Mouse (Mus musculus) forebrain, embryonic 11.5 days (tissue): ENCODE data around the gene Gsdma. TPM values are rescaled to one million over a fixed set of nuclear protein-coding genes. Genes with fewer than 3 reads are reported as not detected.
"Not testable (repeated sequence)": the region's sequence is repeated elsewhere in the genome, so short reads cannot be mapped to it uniquely, and the experiment has no call there.

ENCODE experiments used
- ATAC-seq: fragments of 200-750 bp; cut with Nextera tagmentation; replicated peaks from 2 replicates; pipeline ENCODE4 v1.8.0; 2017; ENCODE audit warnings: moderate TSS enrichment; ENCODE audit not compliant: low FRiP score
- DNase-seq: peaks from one replicate; pipeline ENCODE4 v3.0.0-alpha.2; 2017; ENCODE audit warnings: low spot score
- H3K27ac ChIP-seq: fragments of 300-500 bp; sonication (generic); 2 replicates; pipeline ENCODE4 v1.5.1; 2014; ENCODE audit warnings: low read depth, low read length
- H3K27me3 ChIP-seq: fragments of 300-500 bp; sonication (generic); 2 replicates; pipeline ENCODE4 v1.6.1; 2014; ENCODE audit warnings: mild to moderate bottlenecking, low read length, mixed read lengths; ENCODE audit not compliant: control insufficient read depth, insufficient read depth
- H3K36me3 ChIP-seq: fragments of 300-500 bp; sonication (generic); 2 replicates; pipeline ENCODE4 v1.6.1; 2014; ENCODE audit warnings: mild to moderate bottlenecking, low read length, moderate library complexity, mixed read lengths; ENCODE audit not compliant: control insufficient read depth, insufficient read depth
- H3K4me1 ChIP-seq: fragments of 300-500 bp; sonication (generic); replicated peaks from 2 replicates; pipeline ENCODE4 v1.6.1; 2014; ENCODE audit warnings: low read length, mixed read lengths; ENCODE audit not compliant: control insufficient read depth, insufficient read depth
- H3K4me2 ChIP-seq: fragments of 300-500 bp; sonication (generic); 2 replicates; pipeline ENCODE4 v1.6.1; 2014; ENCODE audit warnings: low read depth, mild to moderate bottlenecking, low read length, moderate library complexity, mixed read lengths; ENCODE audit not compliant: severe bottlenecking
- H3K4me3 ChIP-seq: fragments of 300-500 bp; sonication (generic); 2 replicates; pipeline ENCODE4 v1.5.1; 2014; ENCODE audit warnings: low read depth, low read length
- H3K9ac ChIP-seq: fragments of 300-500 bp; sonication (generic); 2 replicates; pipeline ENCODE4 v1.6.1; 2014; ENCODE audit warnings: low read length
- H3K9me3 ChIP-seq: fragments of 300-500 bp; sonication (generic); 2 replicates; pipeline ENCODE4 v1.6.1; 2016; ENCODE audit warnings: low read length, mixed read lengths; ENCODE audit not compliant: control insufficient read depth
- WGBS: fragments of 180-500 bp; shearing (Covaris S2); extraction: QIAGEN DNeasy Blood & Tissue Kit; methylation state at CpG from one replicate; pipeline ENCODE4 v1.1.7; 2014; 5-methylcytosine and 5-hydroxymethylcytosine counted together
- polyA plus RNA-seq: library from polyadenylated mRNA; unstranded; fragments of >200 nt; fragmentation: Nextera tagmentation; extraction: Ambion mirVana; gene quantifications from 2 replicates; pipeline ENCODE4 v1.2.1, GENCODE M21; 2014

The Gsdma gene
- polyA plus RNA-seq, result not detected in 2 replicates

DNA sequence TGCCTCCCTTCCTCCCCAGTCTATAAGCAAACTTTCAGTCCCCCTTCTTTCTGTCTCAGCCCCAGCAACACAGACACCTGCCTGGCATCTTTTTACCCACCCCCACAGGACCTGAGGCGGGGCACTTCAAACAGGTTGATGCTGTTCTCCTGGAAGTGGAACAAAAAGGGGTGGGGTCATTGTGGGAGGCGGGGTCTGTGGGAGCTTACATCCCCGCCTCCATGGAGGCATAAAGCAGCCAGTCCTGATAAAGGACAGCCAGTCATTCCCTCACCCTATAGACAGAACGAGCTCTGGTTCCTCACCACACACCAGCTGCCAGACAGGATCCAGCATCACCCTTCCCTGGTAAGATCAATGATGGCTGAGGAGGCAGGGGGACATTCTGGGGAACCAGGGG, at the start of gene Gsdma:
Gene Gsdma, plus strand, starts transcription at position 261 of the 400 bp plus-strand sequence.
- H3K4me3 ChIP-seq, result no peak within 1 kb of the TSS
- H3K27me3 ChIP-seq, result no peaks in the 10 kb centered on the region
- no peaks in the 10 kb centered on the region for H3K36me3 ChIP-seq
- WGBS, result 18% methylated on average over 4 of the region's 4 CpGs
- H3K4me2 ChIP-seq, result no peak within 1 kb of the TSS
- no peak for ATAC-seq
- no peaks in the 10 kb centered on the region for H3K4me1 ChIP-seq
- H3K27ac ChIP-seq, result no peak within 1 kb of the TSS
- no peak for DNase-seq
- no peaks in the 10 kb centered on the region for H3K9me3 ChIP-seq
- H3K9ac ChIP-seq, result no peak within 1 kb of the TSS

- H3K27ac ChIP-seq, result no peak overlapping the region
- no peak overlapping the region for H3K4me2 ChIP-seq
- DNase-seq (no peak), ATAC-seq (no peak)
- H3K36me3 ChIP-seq, result no peaks in the 10 kb centered on the region
- H3K27me3 ChIP-seq, result no peaks in the 10 kb centered on the region
- H3K9me3 ChIP-seq, result no peaks in the 10 kb centered on the region
- H3K9ac ChIP-seq, result no peak overlapping the region
- H3K4me3 ChIP-seq, result no peak overlapping the region
- 95% methylated on average over 13 of the region's 13 CpGs for WGBS
- H3K4me1 ChIP-seq, result no peaks in the 10 kb centered on the region
Measured at GRCm38 (mm10) chr11:98620791-98621190, 43.4 kb upstream of the Gsdma start.

GRCm38 (mm10) chr11:98623981-98624380, 40.2 kb upstream of the Gsdma start:
- not testable (repeated sequence) for DNase-seq, H3K27ac ChIP-seq, H3K9ac ChIP-seq, H3K36me3 ChIP-seq, H3K4me1 ChIP-seq, H3K4me3 ChIP-seq, H3K4me2 ChIP-seq, ATAC-seq, H3K9me3 ChIP-seq, H3K27me3 ChIP-seq
- WGBS, result 82% methylated on average over 6 of the region's 6 CpGs

DNA sequence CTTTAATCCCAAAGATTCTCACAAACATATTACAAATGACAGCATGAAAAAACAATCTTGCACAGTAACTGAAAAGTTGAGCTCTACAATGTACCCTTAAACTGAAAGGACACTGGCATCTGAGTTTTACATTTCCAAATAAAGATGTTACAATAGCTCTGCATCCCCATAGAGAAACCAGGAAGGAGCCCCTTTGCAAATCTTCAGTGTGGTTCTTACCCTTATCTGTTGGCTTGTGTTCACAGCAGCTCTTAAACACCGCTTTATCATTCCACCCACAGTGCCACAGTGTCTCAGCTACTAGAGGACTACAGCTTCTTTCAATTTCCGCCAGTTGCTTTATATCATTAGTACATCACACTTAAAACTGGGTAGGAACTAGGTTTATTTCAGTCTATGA, 39.8 kb upstream of the Gsdma start:
- H3K4me1 ChIP-seq, H3K27ac ChIP-seq, H3K27me3 ChIP-seq, H3K4me3 ChIP-seq, DNase-seq, ATAC-seq, H3K9me3 ChIP-seq, H3K9ac ChIP-seq, H3K4me2 ChIP-seq, H3K36me3 ChIP-seq: not testable (repeated sequence)
- WGBS, result 83% methylated on average over 2 of the region's 2 CpGs

DNA sequence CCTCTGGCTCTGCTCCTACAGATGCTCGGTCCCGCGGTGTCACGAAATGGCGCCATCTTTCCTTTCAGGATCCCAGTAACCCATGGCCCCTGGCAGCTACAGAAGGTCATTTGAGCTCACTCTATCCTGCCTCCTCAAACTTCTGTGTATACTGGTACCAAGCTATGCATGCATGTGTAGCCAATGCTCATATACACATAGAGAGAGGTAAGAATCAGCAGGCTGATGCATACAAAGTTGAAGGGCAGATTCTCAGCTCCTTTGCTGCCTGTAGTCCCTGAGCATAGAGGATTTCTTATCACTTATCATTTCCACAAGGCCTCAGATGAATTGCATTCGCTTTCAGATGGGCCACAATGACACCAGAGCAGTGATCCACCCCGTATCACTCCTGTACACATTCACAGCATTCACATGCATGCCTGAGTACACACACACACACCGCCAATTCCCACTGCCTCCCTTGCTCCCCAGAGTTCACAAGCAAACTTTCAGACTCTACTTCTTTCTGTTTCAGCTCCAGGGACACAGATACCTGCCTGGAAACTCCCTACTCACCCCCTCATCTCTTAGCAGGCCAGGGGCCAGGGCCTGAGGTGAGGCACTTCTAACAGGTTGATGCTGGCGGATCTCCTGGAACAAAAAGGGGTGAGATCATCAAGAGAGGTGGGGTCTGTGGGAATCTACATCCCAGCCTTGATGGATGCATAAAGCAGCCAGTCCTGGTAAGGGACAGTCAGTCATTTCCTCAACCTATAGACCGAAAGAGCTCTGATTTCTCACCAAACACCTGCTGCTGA, 38.3 kb upstream of the Gsdma start, which contains the start of the genes Gm12355 and Gsdma3:
Gene Gm12355, minus strand, starts transcription at position 51 of the 800 bp plus-strand sequence.
Gene Gsdma3, plus strand, starts transcription at position 750 of the 800 bp plus-strand sequence.
- H3K4me1 ChIP-seq, result no peaks in the 10 kb centered on the region
- H3K9me3 ChIP-seq, result no peaks in the 10 kb centered on the region
- DNase-seq (no peak), ATAC-seq (no peak)
- H3K36me3 ChIP-seq, result no peaks in the 10 kb centered on the region
- no peaks in the 10 kb centered on the region for H3K27me3 ChIP-seq
- H3K4me3 ChIP-seq, result no peak within 1 kb of the TSS
- no peak within 1 kb of the TSS for H3K9ac ChIP-seq
- no peak within 1 kb of the TSS for H3K27ac ChIP-seq
- 88% methylated on average over 10 of the region's 10 CpGs for WGBS
- H3K4me2 ChIP-seq, result no peak within 1 kb of the TSS

GRCm38 (mm10) chr11:98628706-98629105, 35.4 kb upstream of the Gsdma start:
- H3K27ac ChIP-seq, result no peak overlapping the region
- H3K4me2 ChIP-seq, result no peak overlapping the region
- no peaks in the 10 kb centered on the region for H3K9me3 ChIP-seq
- DNase-seq (no peak), ATAC-seq (no peak)
- H3K36me3 ChIP-seq, result no peaks in the 10 kb centered on the region
- H3K4me3 ChIP-seq, result no peak overlapping the region
- no peaks in the 10 kb centered on the region for H3K27me3 ChIP-seq
- 96% methylated on average over 3 of the region's 3 CpGs for WGBS
- no peak overlapping the region for H3K9ac ChIP-seq
- H3K4me1 ChIP-seq, result no peaks in the 10 kb centered on the region

DNA sequence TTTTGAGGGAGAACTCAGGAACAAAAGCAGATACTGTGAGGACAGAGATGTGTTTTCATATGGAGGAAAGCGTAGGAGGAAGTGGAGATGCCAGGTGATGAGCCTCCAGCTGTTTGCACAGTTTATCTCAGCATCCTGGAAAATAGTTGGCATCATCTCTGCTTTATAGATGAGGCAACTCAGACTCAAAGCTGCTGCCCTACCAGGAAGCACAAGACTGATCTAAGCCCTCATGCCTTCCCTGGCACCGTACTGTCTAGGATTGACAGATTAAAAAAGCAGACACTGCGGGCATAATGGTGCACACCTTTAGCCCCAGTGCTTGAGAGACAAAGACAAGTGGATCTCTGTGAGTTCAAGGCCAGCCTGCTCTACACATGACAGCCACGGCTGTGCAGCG, 33.5 kb upstream of the Gsdma start:
- Histone ChIP-seq H3K9ac (no peak overlapping the region), H3K27me3 (no peaks in the 10 kb centered on the region), H3K4me1 (no peaks in the 10 kb centered on the region), H3K4me3 (no peak overlapping the region), H3K27ac (no peak overlapping the region), H3K9me3 (no peaks in the 10 kb centered on the region), H3K4me2 (no peak overlapping the region), H3K36me3 (no peaks in the 10 kb centered on the region)
- DNase-seq (no peak), ATAC-seq (no peak)
- 89% methylated on average over 5 of the region's 5 CpGs for WGBS

DNA sequence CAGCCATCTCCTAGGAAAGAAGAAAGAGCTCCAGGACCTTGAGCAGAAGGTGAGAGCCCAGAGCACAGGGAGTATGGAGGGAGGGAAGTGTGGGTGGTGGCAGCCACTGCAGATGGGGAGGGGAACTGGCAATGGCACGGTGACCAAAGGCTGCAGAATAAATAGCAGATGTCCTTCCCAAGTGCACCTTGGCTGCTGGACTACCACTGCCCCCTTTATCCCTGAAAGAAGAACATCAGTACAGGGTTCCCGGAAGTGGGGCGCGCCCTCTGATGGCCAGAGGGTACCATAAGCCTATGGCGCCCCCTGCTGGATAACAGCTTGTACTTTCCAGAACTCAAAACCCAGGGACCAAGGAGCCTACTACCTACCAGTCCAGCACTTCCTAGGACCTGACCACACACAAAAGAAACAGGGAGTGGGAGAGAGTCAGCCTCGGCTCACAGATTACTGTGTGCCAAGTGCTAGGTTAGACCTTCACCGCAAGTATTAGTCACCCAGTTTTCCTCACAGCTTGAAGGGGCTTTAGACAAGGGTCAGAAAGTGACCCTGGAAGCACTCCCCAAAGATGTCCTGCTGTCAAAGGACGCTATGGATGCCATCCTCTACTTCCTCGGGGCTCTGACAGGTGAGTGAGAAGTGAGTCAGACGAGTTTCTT, 28.7 kb upstream of the Gsdma start:
- DNase-seq, result peak; percentile 54
- H3K9me3 ChIP-seq, H3K4me2 ChIP-seq, H3K27me3 ChIP-seq, ATAC-seq, H3K9ac ChIP-seq, H3K36me3 ChIP-seq, H3K27ac ChIP-seq, H3K4me1 ChIP-seq, H3K4me3 ChIP-seq: not testable (repeated sequence)
- 36% methylated on average over 10 of the region's 10 CpGs for WGBS
